In genomic region chrX:101697537-101697936, GRCm38 (mm10) we compare ENCODE assay signal across 28 mouse cellular contexts. TPM values are rescaled to one million over a fixed set of nuclear protein-coding genes. Genes with fewer than 3 reads are reported as not detected.
"Had no signal": no experiment of that assay in that cellular context is flagged by ENCODE, and none has a peak within 500 bp of the region (broad histone marks: within the 10 kb centered on the region; RNA-seq: fewer than 3 reads in every experiment).

No protein-coding gene starts in this region.

- H3K27ac ChIP-seq: gastrocnemius, adult 2 months; heart, embryonic 10.5 days; hindbrain, embryonic 13.5 days; hindbrain, embryonic 15.5 days; hindbrain, postnatal 0 days; kidney, embryonic 15.5 days; kidney, postnatal 0 days; limb, embryonic 13.5 days; limb, embryonic 15.5 days; liver, embryonic 13.5 days had no signal

- H3K27me3 ChIP-seq: heart, embryonic 12.5 days; hindbrain, embryonic 15.5 days; kidney, embryonic 15.5 days; limb, embryonic 13.5 days; limb, embryonic 15.5 days; liver, embryonic 13.5 days had no signal

- H3K36me3 ChIP-seq: heart, embryonic 10.5 days; heart, embryonic 12.5 days; hindbrain, embryonic 13.5 days; hindbrain, embryonic 15.5 days; kidney, embryonic 15.5 days; limb, embryonic 13.5 days; limb, embryonic 15.5 days; liver, embryonic 13.5 days had no signal

- H3K9ac ChIP-seq: heart, embryonic 12.5 days; hindbrain, embryonic 13.5 days; hindbrain, embryonic 15.5 days; kidney, embryonic 15.5 days; limb, embryonic 13.5 days; limb, embryonic 15.5 days; liver, embryonic 13.5 days had no signal

- H3K4me3 ChIP-seq: gastrocnemius, adult 2 months; heart, embryonic 10.5 days; heart, embryonic 12.5 days; hindbrain, embryonic 13.5 days; hindbrain, embryonic 15.5 days; kidney, embryonic 15.5 days; limb, embryonic 13.5 days; limb, embryonic 15.5 days; liver, embryonic 13.5 days had no signal

- H3K4me1 ChIP-seq: heart, embryonic 10.5 days; heart, embryonic 12.5 days; hindbrain, embryonic 13.5 days; hindbrain, embryonic 15.5 days; kidney, embryonic 15.5 days; limb, embryonic 13.5 days; limb, embryonic 15.5 days; liver, embryonic 13.5 days had no signal

- DNase-seq: gastrocnemius, adult 2 months; gastrocnemius, postnatal 10 days; gastrocnemius, postnatal 36 days; heart, adult 18-20 months; heart, postnatal 10 days; heart, postnatal 36 days; kidney, adult 11 months; kidney, adult 2 months; kidney, adult 9 months; kidney, postnatal 14 days; layer of hippocampus, adult 9-11 months; layer of hippocampus, postnatal 36 days; left cerebral cortex, postnatal 4 days had no signal

RNA-seq across cellular contexts. Expression of gene Cxcr3, which starts 36.5 kb away (rescaled TPM):
- total RNA-seq: gastrocnemius, adult 2 months; gastrocnemius, postnatal 36 days; layer of hippocampus, postnatal 14 days; layer of hippocampus, postnatal 36 days; left cerebral cortex, adult 18-20 months; left cerebral cortex, postnatal 10 days; left cerebral cortex, postnatal 25 days; left cerebral cortex, postnatal 4 days had no signal
- polyA plus RNA-seq: heart, embryonic 10.5 days; hindbrain, embryonic 15.5 days; limb, embryonic 11.5 days had no signal
